Mouse (Mus musculus): Measurements from ENCODE around the gene Adgrg2.

Adgrg2 gene

DNA sequence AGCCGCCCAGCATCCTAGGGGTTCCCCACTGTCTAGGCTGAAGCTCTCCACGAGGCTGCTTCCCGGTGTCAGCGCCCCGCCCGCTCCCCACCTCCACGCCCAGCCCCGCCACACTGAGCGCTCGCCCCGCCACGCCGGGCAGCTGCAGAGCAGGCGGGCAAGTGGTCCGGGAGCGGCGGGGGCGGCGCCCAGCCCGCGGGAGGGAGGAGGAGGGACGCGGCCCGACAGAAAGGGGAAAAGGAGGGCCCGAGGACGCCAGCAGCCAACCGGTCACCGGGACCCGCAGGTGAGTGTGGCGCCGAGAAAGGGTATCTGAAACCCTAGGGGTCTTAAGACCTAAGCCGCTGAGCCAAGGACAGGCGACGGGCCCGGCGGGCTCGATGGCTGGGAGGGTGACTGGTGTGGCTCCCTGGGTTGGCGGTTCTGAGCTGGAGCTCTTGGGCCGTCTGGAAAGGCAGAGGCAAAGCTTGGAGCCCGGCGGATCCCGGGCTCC, at the start of gene Adgrg2:
TSS of gene Adgrg2 (plus strand) at position 227 of the 493 bp plus-strand sequence.
- DNase-seq (ENCODE audit: low spot score in 2 of 2): peak; percentile 12 to 23

DNA sequence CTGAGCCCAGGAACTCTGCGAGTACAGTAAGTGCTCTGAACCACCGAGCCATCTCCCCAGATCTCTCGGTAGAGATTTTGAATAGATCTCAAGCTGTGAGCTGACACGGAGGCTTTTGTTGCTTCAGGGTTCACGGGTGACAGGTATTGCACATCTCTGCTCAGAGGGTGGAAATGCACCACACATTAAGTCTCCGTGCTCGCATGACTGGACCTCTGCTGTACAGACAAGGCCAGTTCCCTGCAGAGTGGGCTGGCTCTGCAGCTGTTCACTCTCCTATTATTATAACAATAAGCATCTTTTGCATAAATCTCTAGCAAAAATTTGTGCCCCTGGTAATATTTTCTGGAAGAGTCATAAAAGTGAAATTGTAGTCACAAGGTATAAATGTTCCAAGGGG, 39.5 kb upstream of the Adgrg2 start:
- DNase-seq (ENCODE audit: low spot score in 2 of 2): no peak

DNA sequence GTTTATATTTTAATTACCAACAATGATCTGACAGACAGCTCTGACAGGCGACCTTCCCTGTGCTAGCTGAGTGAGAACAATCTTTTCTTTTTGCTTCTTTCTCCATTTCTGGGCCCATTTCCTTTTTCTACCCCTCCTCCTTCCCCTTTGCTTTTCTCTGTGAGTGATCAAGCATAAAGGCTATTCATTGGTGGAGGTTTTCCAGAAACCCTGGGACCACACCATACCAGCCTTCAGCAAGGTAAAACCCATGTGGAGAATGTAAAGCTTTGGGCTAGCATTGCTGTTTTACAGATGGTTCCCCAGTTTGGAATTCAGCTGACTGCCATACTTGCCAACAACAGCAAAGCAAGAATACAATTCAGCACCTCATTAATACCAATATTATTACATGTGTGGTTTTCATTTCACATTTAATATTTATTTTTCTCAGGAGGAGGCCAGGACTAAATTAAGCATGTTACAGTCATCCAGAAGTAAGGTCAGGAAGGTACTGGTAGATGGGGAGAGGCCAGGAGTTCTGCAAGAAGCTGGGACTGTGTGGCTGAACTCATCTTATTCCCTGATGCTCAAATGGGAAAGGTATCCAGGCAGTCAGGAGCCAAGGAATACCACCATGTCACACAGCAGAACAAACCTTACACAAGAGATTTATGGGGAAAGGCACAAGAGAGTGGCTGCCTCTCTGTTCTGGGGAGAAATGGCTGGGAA, 38.4 kb upstream of the Adgrg2 start:
- DNase-seq (ENCODE audit: low spot score in 2 of 2): no peak

DNA sequence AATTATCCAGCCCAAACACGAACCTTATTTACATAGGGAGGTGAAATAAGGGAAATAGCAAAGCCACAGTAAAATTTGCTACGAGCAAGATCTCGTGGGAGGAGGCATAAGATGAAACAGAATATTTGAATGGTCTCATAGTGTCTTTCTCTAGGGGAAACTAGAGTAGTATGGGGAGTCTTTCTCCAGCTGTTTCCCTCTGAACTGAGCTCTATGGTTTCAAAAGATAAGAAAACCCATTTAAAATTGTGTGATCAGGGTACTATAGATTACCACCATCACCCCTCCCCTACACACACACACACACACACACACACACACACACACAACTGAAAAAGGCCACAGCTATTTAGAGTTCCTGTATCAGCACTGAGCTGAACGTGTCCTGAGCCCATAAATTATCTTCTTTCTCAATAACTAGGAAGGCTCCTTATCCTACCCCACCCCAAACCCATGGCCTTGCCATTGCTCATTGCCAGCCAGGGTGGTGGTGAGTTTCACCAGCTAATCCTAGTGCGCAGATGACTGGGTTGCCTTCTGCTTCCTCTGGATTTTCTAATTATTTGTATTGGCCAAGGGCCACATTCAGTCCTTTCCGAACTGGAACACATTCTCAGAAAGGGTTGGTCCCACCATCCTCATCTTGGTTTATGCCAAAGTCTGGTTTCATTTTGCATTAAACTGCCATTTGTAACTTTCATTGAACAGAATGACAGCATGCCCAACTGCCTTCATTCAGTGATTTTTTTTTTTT, 5.6 kb upstream of the Adgrg2 start:
- DNase-seq (ENCODE audit: low spot score in 2 of 2): no peak

- DNase-seq (ENCODE audit: low spot score in 2 of 2): no peak
Observed at GRCm38 (mm10) chrX:160385502-160385772, 5.1 kb upstream of the Adgrg2 start.

DNA sequence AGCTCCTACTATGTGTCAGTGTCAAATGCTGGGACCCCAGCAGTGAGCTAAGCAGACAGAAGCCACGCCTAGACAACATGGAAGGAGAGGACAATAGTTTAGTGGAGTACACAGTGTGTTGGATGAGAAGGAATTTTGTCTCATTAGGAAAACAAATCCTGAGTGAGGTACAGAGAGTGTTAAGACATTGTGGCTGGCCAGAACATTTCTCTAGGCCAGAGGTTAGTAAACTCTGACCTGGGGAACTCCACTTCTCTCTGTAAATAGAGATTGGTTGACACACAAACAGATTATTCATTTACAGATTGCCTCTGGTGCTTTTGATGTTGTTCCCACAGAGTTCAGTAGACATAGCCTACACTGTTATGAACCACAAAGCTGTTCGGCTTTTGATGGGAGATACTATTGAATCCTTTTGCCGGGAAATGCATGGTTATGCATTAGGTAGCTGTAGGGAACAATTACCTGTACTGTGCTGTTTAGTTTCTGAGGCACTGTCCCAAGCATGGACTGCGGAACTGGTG, 22.5 kb downstream of the Adgrg2 start:
- no peak for DNase-seq (ENCODE audit: low spot score in 2 of 2)

GRCm38 (mm10) chrX:160413881-160414395, 23.4 kb downstream of the Adgrg2 start:
- no peak for DNase-seq (ENCODE audit: low spot score in 2 of 2)

DNA sequence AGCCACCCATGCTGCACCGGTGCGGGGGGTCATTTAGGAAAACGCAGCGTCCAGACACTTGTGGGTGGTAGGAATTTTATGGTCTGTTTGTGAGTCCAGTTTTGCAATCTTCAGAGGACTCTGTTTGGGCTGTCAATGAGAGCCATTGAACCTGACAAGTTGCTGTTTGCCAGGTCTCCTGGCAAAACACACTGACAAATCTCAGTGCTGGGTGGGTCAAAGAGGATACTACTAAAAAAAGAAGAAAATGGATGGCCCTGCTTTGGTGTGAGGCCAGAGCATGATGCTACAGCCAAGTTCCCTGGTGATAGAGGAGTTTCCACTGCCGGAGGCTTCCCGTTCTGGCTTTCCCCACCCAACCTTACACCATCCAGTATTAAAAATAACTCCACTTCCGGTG, 27.9 kb downstream of the Adgrg2 start:
- DNase-seq (ENCODE audit: low spot score in 2 of 2): no peak

DNA sequence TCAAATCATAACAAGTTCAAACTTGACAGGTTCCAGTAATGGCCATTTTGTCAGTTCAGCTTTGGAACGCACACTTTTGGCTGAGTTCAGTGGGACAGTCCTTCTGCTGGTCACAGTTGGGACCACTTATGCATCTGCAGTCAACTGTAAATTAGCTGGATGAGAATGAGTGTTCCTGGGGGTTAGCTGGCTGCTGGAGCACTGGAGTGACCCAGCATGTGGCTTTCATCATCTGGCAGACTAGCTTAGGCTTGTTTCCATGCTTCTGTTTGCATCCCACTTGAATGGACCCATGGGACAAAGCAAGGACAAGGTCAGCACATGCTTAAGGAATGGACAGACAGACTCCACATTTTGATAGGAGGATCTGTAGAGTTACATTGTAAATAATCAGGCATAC, 33.2 kb downstream of the Adgrg2 start:
- DNase-seq (ENCODE audit: low spot score in 2 of 2): no peak

DNA sequence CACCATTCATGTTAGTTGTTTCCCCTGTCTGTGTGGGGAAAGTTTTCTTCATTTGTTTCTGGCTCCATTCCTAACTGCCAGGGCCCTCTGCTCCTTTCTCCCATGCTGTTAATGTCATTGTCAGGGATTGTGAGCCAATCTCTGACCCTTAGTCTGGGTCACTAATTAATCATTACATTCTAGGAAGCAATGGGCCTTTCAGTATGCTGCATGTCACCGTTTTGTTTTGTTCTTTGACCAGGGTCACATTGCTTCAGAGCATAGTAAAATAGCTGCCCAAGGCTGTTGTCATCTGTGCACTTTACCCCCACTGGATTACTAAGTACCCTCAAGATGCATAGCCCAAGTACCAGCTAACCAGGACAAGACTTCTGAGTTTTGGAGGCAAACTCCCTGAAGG, 36.0 kb downstream of the Adgrg2 start:
- no peak for DNase-seq (ENCODE audit: low spot score in 2 of 2)

DNA sequence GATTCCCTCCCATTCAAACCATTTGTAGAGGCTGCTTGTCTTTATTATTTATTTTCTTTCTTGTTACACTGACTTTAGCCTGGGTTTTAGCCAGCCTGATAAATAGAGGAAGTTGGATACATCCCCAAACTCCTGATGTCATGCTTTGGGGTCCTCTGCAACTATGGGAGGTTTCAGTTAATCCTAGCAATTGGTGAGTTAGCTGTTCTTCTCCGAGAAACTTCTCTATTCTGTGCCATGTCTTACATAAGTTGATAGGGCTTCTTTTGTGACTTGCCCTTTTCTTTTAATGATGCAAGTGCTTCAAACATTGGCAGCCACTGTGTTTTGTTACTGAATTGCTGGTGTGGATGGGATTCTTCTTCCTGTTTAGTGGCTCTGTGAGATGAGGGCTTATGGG, 36.4 kb downstream of the Adgrg2 start:
- DNase-seq (ENCODE audit: low spot score in 2 of 2): no peak

GRCm38 (mm10) chrX:160432192-160432591, 41.7 kb downstream of the Adgrg2 start:
- no peak for DNase-seq (ENCODE audit: low spot score in 2 of 2)

- DNase-seq (ENCODE audit: low spot score in 2 of 2): no peak
Observed at GRCm38 (mm10) chrX:160441272-160441671, 50.8 kb downstream of the Adgrg2 start.

DNA sequence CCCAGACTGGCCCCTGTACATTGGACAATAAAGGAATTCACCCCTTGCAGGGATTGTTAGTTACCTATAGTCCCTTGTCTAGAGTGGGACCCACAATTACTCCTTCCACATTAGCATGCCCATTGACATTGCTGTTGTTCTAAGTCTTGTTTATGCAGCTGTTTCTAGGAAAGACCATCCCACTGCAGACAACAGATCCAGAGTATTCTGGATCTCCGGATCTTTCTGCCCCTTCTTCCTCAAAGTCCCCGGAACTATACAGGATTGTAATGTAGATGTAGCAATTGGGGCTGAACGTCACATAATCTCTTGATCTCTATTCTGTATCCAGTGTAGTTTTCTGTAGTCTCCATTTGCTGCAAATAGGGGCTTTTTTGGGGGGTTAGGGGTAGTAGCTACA, 57.9 kb downstream of the Adgrg2 start:
- no peak for DNase-seq (ENCODE audit: low spot score in 2 of 2)

DNA sequence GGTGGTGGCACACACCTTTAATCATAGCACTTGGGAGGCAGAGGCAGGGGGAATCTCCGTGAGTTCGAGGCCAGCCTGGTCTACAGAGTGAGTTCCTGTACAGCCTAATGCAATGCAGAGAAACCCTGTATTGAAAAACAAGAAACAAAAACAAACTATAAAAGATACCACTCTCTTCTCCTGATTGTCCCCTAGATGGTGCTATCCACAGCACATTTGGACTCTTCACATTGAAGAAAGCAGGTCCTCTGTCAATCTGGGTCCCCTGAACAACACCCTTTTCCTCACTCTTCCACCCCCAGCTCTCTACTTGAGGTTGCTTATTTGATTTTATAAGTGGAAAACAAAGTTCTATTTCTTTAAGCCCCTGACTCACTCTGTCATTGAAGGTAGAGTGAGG, 58.9 kb downstream of the Adgrg2 start:
- no peak for DNase-seq (ENCODE audit: low spot score in 2 of 2)

- DNase-seq (ENCODE audit: low spot score in 2 of 2): no peak
Observed at GRCm38 (mm10) chrX:160455686-160456085, 65.2 kb downstream of the Adgrg2 start.

- DNase-seq (ENCODE audit: low spot score in 2 of 2): no peak
Observed at GRCm38 (mm10) chrX:160471257-160471786, 80.8 kb downstream of the Adgrg2 start.

DNA sequence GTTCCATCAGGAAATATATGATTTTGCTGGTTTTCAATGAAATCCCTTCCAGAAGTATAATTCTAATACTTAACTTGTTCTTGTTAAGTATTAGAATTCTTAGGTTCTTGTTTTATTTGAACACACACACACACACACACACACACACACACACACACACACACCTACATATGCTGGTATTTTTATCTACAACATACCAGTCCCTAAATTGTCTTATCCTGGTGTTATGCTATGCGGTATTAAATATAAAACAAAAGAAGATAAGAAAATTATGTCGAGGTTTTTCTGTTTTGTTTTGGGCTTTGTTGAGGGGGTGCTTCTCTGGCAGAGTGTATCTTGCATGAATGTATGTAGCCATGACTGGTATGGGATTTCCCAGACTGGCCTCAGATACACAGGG, 99.3 kb downstream of the Adgrg2 start:
- no peak for DNase-seq (ENCODE audit: low spot score in 2 of 2)

DNA sequence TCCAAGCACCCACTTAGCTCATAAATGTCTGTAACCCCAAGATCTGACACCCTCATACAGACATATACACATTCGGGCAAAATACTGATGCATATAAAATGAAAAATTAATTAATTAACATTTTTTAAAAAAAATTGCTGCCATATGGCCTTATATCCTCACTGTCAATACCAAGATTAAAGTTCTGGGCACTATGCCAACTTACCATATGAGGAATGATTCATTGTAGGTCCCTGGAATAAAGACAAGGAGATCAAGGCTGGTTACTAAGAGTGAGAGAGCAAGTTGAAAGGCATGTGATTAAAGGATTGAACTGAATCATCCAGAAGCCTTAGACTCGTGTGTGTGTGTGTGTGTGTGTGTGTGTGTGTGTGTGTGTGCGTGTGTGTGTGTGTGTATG, 103.8 kb downstream of the Adgrg2 start:
- DNase-seq (ENCODE audit: low spot score in 2 of 2): no peak

GRCm38 (mm10) chrX:160494921-160495320, 104.4 kb downstream of the Adgrg2 start:
- DNase-seq (ENCODE audit: low spot score in 2 of 2): no peak

GRCm38 (mm10) chrX:160496473-160496872, 106.0 kb downstream of the Adgrg2 start:
- no peak for DNase-seq (ENCODE audit: low spot score in 2 of 2)

DNA sequence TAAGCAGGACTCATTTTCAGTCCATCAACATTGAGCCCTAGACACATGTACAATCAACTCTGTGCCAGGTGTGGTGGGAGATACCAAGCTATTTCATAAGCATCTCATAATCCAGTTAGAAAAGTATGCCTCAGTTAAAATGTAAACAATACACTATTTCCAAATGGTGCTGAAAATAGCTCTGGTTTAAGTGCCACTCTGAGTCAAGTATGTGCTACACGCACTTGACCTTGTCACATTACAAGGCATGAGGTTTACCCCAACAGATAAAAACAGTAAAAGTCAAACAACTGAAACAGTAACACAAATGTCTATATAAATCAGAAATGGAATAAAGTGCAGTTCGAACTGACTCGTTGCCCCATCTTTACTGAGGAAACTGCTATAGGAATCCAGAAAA, 110.6 kb downstream of the Adgrg2 start:
- DNase-seq (ENCODE audit: low spot score in 2 of 2): no peak

DNA sequence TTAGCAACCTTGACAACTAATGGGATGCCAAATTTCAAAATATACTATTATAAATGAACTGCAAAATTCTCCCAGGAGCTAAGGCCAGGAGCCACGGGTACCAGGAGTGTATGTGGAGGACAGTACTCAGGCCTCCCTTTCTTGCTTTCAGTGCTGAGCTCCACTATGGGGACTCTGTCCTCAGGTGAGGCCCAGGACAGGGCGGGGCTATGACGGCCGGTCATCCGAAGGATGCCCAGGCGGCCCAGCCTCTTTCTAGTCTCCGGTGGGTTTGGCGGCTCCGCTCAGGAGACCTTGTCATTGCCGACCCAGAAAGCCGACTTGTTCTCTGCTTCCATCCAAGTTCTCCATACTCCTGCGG, 111.2 kb downstream of the Adgrg2 start:
- no peak for DNase-seq (ENCODE audit: low spot score in 2 of 2)
